Mouse (Mus musculus): Measurements from ENCODE around the gene Myo1f. TPM values are rescaled to one million over a fixed set of nuclear protein-coding genes. Genes with fewer than 3 reads are reported as not detected.

Gene Myo1f
- total RNA-seq, 2 experiments from 2014 or later, result 1.3 to 4.2 TPM

DNA sequence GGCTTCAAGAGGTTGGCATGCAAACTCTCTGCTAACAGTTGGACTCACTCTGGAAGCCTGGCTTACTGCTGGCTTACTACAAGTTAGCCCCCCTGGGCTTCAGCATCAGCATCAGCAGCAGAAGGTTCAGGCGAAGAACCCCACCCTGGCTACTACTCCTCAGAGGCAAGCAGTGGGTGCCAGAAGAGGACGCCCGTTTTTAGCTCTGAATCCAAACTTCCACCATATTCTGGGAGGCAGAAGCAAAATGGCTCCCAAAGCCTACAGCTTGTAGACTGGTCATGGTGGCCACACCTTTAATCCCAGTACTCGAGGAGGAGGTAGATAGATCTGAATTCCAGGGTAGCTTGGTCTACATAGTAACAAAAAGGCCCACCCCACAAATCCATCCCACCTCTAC lies 88.6 kb downstream of the Myo1f start:
- DNase-seq (ENCODE audit: low spot score in 2 of 2), result no peak

DNA sequence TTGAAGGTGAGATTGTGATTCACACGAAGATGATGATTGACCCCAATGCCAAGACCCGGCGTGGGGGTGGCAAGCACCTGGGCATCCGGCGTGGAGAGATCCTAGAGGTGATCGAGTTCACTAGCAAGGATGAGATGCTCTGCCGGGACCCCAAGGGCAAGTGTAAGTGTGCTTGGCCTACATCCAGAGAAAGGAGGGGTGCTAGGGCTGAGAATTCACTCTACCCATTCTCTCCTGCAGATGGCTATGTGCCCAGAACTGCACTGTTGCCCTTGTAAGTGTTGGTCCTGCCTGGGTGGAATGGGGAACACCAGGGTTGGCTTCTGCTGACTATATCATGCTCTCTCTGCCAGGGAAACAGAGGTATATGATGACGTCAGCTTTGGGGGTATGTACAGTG lies 89.6 kb downstream of the Myo1f start:
- DNase-seq (ENCODE audit: low spot score in 2 of 2), result no peak

DNA sequence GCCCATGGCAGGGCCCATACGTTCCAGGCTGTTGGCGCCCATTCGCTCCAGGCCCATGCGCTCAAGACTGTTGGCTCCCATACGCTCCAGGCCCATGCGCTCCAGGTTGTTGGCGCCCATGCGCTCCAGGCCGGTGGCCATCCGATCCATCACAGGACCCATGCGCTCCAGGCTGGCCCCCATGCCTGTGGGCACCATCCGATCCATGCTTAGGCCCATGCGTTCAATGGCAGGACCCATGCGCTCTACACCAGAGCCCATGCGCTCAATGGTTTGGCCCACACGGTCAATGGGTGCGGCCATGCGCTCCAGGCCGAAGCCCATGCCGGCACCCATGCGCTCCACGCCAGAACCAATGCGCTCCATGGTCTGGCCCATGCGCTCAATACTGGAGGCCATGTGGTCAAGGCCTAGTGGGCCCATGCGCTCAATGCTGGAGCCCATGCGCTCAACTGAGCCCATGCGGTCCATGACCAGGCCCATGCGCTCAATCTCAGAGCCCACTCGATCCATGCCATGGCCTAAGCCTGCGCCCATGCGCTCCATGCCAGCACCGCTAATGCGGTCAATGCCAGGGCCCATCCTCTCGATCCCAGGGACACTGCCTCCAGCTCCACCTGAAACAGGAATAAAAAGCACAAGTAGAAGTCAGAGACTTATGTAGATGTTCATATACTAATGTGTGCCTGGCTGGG lies 94.4 kb downstream of the Myo1f start:
- no peak for DNase-seq (ENCODE audit: low spot score in 2 of 2)

Other genes starting within 250 kb of the Myo1f start
- gene Zfp81, start 196.8 kb upstream of the Myo1f start, total RNA-seq (2021), result 10 to 100 TPM; 18.4 to 20.9 TPM
- gene Zfp101, start 161.1 kb upstream of the Myo1f start, total RNA-seq (2021), result 10 to 100 TPM; 14.1 to 19.2 TPM
- not detected for gene Actl9, start 122.8 kb upstream of the Myo1f start, total RNA-seq (2021)
- 10 to 100 TPM; 23.0 to 27.4 TPM for gene Adamts10, start 31.5 kb upstream of the Myo1f start, total RNA-seq (2021)
- 10 to 100 TPM; 44.0 to 46.7 TPM for gene Zfp414, start 73.4 kb downstream of the Myo1f start, total RNA-seq (2021)
- under 1 TPM in 1 of 2 experiments, not detected in 1; 0.60 TPM for gene Pram1, start 82.3 kb downstream of the Myo1f start, total RNA-seq (2021)
- gene Hnrnpm, start 131.2 kb downstream of the Myo1f start, total RNA-seq (2021), result 100 to 1,000 TPM; 129 to 143 TPM
- 10 to 100 TPM; 90.0 to 90.1 TPM for gene March2, start 163.0 kb downstream of the Myo1f start, total RNA-seq (2021)
- gene Rab11b, start 204.8 kb downstream of the Myo1f start, total RNA-seq (2021), result 100 to 1,000 TPM; 359 to 382 TPM
- 1 to 10 TPM; 1.4 to 2.2 TPM for gene Angptl4, start 226.1 kb downstream of the Myo1f start, total RNA-seq (2021)